Mouse (Mus musculus): ENCODE results near the gene Grik5. TPM values are rescaled to one million over a fixed set of nuclear protein-coding genes. Genes with fewer than 3 reads are reported as not detected.

Grik5 gene
- polyA plus RNA-seq, 1 experiment: 9.8 TPM

DNA sequence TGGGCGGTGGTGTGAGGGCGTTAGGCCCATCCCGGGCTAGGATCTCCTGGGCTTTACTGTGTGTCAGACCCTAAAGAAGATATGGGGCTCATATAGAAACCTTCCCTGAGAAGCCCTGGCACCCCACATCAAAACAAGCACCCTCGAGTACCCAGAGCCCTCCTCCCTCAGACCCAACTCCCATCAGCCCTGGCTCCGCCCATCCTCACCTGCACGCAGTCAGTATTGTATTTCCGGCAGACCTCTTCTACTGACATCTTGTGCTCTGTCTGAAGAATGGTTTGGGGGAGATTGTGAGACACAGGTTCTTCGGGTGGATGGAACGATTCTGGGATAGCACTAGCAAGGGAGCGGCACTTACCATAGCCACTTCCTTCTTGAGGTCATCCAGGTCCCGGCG, 71.4 kb downstream of the Grik5 start:
- no peak overlapping the region for H3ac ChIP-seq (ENCODE audit: control insufficient read depth, insufficient read length, low read depth)
- no peaks in the 10 kb centered on the region for H3K36me3 ChIP-seq (ENCODE audit: control insufficient read depth, insufficient read depth)
- no peak overlapping the region for H3K4me3 ChIP-seq (ENCODE audit: insufficient read depth, poor library complexity, severe bottlenecking)
- no peaks in the 10 kb centered on the region for H3K79me2 ChIP-seq (ENCODE audit: control insufficient read depth, insufficient read depth)
- peaks cover 23% of the 10 kb centered on the region for H3K27me3 ChIP-seq (ENCODE audit: control insufficient read depth, insufficient read depth, insufficient read length)
- no peak for TF ChIP-seq CTCF (IDR thresholded peaks at IDR 0.05; ENCODE audit: control insufficient read depth, insufficient read depth, insufficient read length)
- no peak for TF ChIP-seq CEBPB (IDR thresholded peaks at IDR 0.05; ENCODE audit: low read depth)
- TF ChIP-seq FOSL1 (IDR thresholded peaks at IDR 0.05; ENCODE audit: insufficient read depth, low read length, poor library complexity, severe bottlenecking): no peak
- no peak for TF ChIP-seq MYOD1 (IDR thresholded peaks at IDR 0.05; ENCODE audit: control insufficient read depth, insufficient read length, low read depth)
- TF ChIP-seq MAX (IDR thresholded peaks at IDR 0.05): no peak
- TF ChIP-seq MYOG (IDR thresholded peaks at IDR 0.05; ENCODE audit: control insufficient read depth, extremely low read depth, insufficient read length): no peak
- no peak for TF ChIP-seq USF1 (IDR thresholded peaks at IDR 0.05; ENCODE audit: low read depth)
- H3K79me3 ChIP-seq (ENCODE audit: low read depth): no peaks in the 10 kb centered on the region

DNA sequence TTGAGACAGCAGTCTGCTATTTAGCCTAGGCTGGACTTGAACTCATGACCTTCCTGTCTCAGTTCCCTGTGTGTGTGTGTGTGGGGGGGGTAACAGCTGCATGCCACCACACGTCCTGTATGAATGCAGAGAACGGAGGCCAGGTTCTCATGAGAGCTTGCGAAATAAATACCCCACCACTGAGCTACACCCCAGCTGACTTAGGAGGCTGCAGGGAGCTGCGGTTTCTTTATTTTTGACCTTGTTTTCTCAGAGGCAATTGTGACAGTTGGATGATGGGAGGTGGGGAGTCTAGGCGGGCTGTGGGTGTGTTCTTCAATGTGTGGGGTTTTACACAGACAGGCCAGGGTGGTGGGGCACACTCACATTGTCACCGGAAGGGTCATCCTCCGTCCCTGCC, 71.9 kb downstream of the Grik5 start:
- Histone ChIP-seq H3K36me3 (ENCODE audit: control insufficient read depth, insufficient read depth) (no peaks in the 10 kb centered on the region), H3ac (ENCODE audit: control insufficient read depth, insufficient read length, low read depth) (no peak overlapping the region), H3K4me3 (ENCODE audit: insufficient read depth, poor library complexity, severe bottlenecking) (no peak overlapping the region), H3K79me2 (ENCODE audit: control insufficient read depth, insufficient read depth) (no peaks in the 10 kb centered on the region), H3K79me3 (ENCODE audit: low read depth) (no peaks in the 10 kb centered on the region), H3K27me3 (ENCODE audit: control insufficient read depth, insufficient read depth, insufficient read length) (peaks cover 18% of the 10 kb centered on the region)
- no peak for TF ChIP-seq FOSL1 (IDR thresholded peaks at IDR 0.05; ENCODE audit: insufficient read depth, low read length, poor library complexity, severe bottlenecking)
- no peak for TF ChIP-seq CTCF (IDR thresholded peaks at IDR 0.05; ENCODE audit: control insufficient read depth, insufficient read depth, insufficient read length)
- TF ChIP-seq USF1 (IDR thresholded peaks at IDR 0.05; ENCODE audit: low read depth): no peak
- TF ChIP-seq CEBPB (IDR thresholded peaks at IDR 0.05; ENCODE audit: low read depth): no peak
- no peak for TF ChIP-seq MAX (IDR thresholded peaks at IDR 0.05)
- no peak for TF ChIP-seq MYOD1 (IDR thresholded peaks at IDR 0.05; ENCODE audit: control insufficient read depth, insufficient read length, low read depth)
- TF ChIP-seq MYOG (IDR thresholded peaks at IDR 0.05; ENCODE audit: control insufficient read depth, extremely low read depth, insufficient read length): no peak

DNA sequence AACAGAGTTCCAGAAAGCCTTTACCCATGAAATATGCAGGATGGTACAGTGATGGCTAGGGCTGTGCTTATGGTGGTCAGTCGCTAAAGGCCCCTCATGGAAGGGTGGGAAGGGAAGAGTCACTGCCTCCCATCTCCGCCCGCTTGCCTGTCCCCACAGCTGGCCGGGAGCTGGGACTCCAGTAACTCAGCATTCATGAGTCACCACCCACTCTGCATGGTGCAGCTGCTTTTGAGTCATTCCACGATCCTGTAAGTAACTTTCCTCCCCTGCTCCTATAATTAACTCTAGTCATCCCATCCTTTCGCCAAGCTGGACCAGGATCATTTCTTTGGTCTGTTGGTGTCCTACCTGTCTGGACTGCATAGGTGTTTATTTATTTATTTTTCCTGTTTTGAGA, 79.1 kb downstream of the Grik5 start:
- H3K79me3 ChIP-seq (ENCODE audit: low read depth): no peaks in the 10 kb centered on the region
- no peak for TF ChIP-seq CTCF (IDR thresholded peaks at IDR 0.05; ENCODE audit: control insufficient read depth, insufficient read depth, insufficient read length)
- TF ChIP-seq MYOG (IDR thresholded peaks at IDR 0.05; ENCODE audit: control insufficient read depth, extremely low read depth, insufficient read length): no peak
- TF ChIP-seq MYOD1 (IDR thresholded peaks at IDR 0.05; ENCODE audit: control insufficient read depth, insufficient read length, low read depth): peak; percentile 93
- no peak for TF ChIP-seq USF1 (IDR thresholded peaks at IDR 0.05; ENCODE audit: low read depth)
- TF ChIP-seq MAX (IDR thresholded peaks at IDR 0.05): no peak
- TF ChIP-seq CEBPB (IDR thresholded peaks at IDR 0.05; ENCODE audit: low read depth): no peak
- TF ChIP-seq FOSL1 (IDR thresholded peaks at IDR 0.05; ENCODE audit: insufficient read depth, low read length, poor library complexity, severe bottlenecking): peak; percentile 62
- no peak overlapping the region for H3K4me3 ChIP-seq (ENCODE audit: insufficient read depth, poor library complexity, severe bottlenecking)
- no peaks in the 10 kb centered on the region for H3K79me2 ChIP-seq (ENCODE audit: control insufficient read depth, insufficient read depth)
- H3K36me3 ChIP-seq (ENCODE audit: control insufficient read depth, insufficient read depth): no peaks in the 10 kb centered on the region
- H3K27me3 ChIP-seq (ENCODE audit: control insufficient read depth, insufficient read depth, insufficient read length): no peaks in the 10 kb centered on the region
- no peak overlapping the region for H3ac ChIP-seq (ENCODE audit: control insufficient read depth, insufficient read length, low read depth)

GRCm38 (mm10) chr7:24990478-24990877, 81.7 kb downstream of the Grik5 start:
- H3K4me3 ChIP-seq (ENCODE audit: insufficient read depth, poor library complexity, severe bottlenecking): no peak overlapping the region
- H3K36me3 ChIP-seq (ENCODE audit: control insufficient read depth, insufficient read depth): no peaks in the 10 kb centered on the region
- no peak for TF ChIP-seq MYOD1 (IDR thresholded peaks at IDR 0.05; ENCODE audit: control insufficient read depth, insufficient read length, low read depth)
- no peak for TF ChIP-seq CEBPB (IDR thresholded peaks at IDR 0.05; ENCODE audit: low read depth)
- no peak for TF ChIP-seq MAX (IDR thresholded peaks at IDR 0.05)
- TF ChIP-seq CTCF (IDR thresholded peaks at IDR 0.05; ENCODE audit: control insufficient read depth, insufficient read depth, insufficient read length): no peak
- no peak for TF ChIP-seq MYOG (IDR thresholded peaks at IDR 0.05; ENCODE audit: control insufficient read depth, extremely low read depth, insufficient read length)
- TF ChIP-seq FOSL1 (IDR thresholded peaks at IDR 0.05; ENCODE audit: insufficient read depth, low read length, poor library complexity, severe bottlenecking): no peak
- no peak for TF ChIP-seq USF1 (IDR thresholded peaks at IDR 0.05; ENCODE audit: low read depth)
- no peaks in the 10 kb centered on the region for H3K79me2 ChIP-seq (ENCODE audit: control insufficient read depth, insufficient read depth)
- no peaks in the 10 kb centered on the region for H3K79me3 ChIP-seq (ENCODE audit: low read depth)
- H3ac ChIP-seq (ENCODE audit: control insufficient read depth, insufficient read length, low read depth): no peak overlapping the region
- no peaks in the 10 kb centered on the region for H3K27me3 ChIP-seq (ENCODE audit: control insufficient read depth, insufficient read depth, insufficient read length)

DNA sequence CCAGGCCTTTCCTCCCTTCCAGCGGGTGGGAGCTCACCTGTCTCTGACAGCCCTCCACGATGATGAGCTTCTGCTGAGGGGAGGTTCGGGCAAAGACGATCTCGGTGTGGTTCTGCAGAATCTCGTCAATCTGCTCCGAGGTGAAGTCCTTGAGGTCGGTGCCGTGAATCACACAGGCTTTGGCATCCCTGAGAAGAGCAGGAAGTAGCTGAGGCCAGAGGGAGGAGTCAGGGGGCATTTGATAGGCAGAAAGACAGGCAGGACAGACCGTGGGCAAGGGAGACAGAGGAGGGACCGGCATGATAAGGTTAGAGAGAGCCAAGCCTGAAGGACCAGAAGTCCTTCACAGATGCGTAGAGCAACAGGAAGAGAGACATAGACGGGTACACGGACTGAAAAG, 84.2 kb downstream of the Grik5 start:
- TF ChIP-seq MYOD1 (IDR thresholded peaks at IDR 0.05; ENCODE audit: control insufficient read depth, insufficient read length, low read depth) (no peak), USF1 (IDR thresholded peaks at IDR 0.05; ENCODE audit: low read depth) (no peak), CEBPB (IDR thresholded peaks at IDR 0.05; ENCODE audit: low read depth) (no peak), MAX (IDR thresholded peaks at IDR 0.05) (no peak), FOSL1 (IDR thresholded peaks at IDR 0.05; ENCODE audit: insufficient read depth, low read length, poor library complexity, severe bottlenecking) (no peak), MYOG (IDR thresholded peaks at IDR 0.05; ENCODE audit: control insufficient read depth, extremely low read depth, insufficient read length) (no peak)

DNA sequence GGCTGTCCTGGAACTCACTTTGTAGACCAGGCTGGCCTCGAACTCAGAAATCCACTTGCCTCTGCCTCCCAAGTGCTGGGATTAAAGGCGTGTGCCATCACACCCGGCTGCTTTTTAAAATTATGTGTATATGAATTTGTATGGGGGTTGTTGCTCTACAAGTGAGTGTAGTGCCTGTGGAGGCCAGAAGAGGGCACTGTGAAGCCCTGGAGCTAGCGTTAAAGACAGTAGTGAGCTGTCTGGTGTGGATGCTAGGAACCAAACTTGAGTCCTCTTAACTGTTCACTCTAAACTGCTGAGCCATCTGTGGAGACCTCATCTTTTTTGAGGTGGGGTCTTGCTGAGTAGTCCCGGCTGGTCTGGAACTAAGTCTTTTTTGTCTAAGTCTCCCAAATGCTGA, 86.3 kb downstream of the Grik5 start:
- H3K79me3 ChIP-seq (ENCODE audit: low read depth): no peaks in the 10 kb centered on the region

More for the DNA sequence above, 84.2 kb downstream of the Grik5 start:
- H3K36me3 ChIP-seq (ENCODE audit: control insufficient read depth, insufficient read depth): no peaks in the 10 kb centered on the region
- H3ac ChIP-seq (ENCODE audit: control insufficient read depth, insufficient read length, low read depth): no peak overlapping the region
- H3K79me2 ChIP-seq (ENCODE audit: control insufficient read depth, insufficient read depth): no peaks in the 10 kb centered on the region
- H3K79me3 ChIP-seq (ENCODE audit: low read depth): no peaks in the 10 kb centered on the region
- no peaks in the 10 kb centered on the region for H3K27me3 ChIP-seq (ENCODE audit: control insufficient read depth, insufficient read depth, insufficient read length)
- no peak overlapping the region for H3K4me3 ChIP-seq (ENCODE audit: insufficient read depth, poor library complexity, severe bottlenecking)

More for the DNA sequence above, 86.3 kb downstream of the Grik5 start:
- Histone ChIP-seq H3K4me3 (ENCODE audit: insufficient read depth, poor library complexity, severe bottlenecking) (no peak overlapping the region), H3ac (ENCODE audit: control insufficient read depth, insufficient read length, low read depth) (no peak overlapping the region), H3K27me3 (ENCODE audit: control insufficient read depth, insufficient read depth, insufficient read length) (peaks cover 6% of the 10 kb centered on the region), H3K36me3 (ENCODE audit: control insufficient read depth, insufficient read depth) (no peaks in the 10 kb centered on the region), H3K79me2 (ENCODE audit: control insufficient read depth, insufficient read depth) (no peaks in the 10 kb centered on the region)
- TF ChIP-seq CEBPB (IDR thresholded peaks at IDR 0.05; ENCODE audit: low read depth) (no peak), FOSL1 (IDR thresholded peaks at IDR 0.05; ENCODE audit: insufficient read depth, low read length, poor library complexity, severe bottlenecking) (no peak), MYOD1 (IDR thresholded peaks at IDR 0.05; ENCODE audit: control insufficient read depth, insufficient read length, low read depth) (no peak), CTCF (IDR thresholded peaks at IDR 0.05; ENCODE audit: control insufficient read depth, insufficient read depth, insufficient read length) (no peak), MYOG (IDR thresholded peaks at IDR 0.05; ENCODE audit: control insufficient read depth, extremely low read depth, insufficient read length) (no peak), USF1 (IDR thresholded peaks at IDR 0.05; ENCODE audit: low read depth) (no peak), MAX (IDR thresholded peaks at IDR 0.05) (no peak)

Measured in C2C12 (cell line).